ENCODE assay signal across 16 mouse cellular contexts in the genomic region with DNA sequence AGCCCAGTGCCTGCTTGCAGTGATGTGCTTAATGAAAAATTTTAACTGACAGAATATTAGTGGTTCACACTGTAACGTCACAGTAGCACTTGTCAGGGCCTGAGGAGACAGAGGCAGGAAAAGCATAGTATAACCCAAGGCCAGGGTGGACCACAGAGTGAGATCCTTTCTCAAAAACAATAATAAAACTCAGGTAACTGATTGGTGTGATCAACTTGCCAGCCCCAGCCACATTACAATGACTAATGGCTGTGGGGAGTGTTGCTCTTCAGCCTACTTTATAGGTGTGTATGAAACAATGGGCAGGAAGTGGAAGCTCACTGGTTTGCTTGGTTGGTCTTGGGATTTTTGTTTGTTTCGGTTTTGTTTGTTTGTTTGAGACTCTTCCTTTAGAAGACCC. TPM values are rescaled to one million over a fixed set of nuclear protein-coding genes. Genes with fewer than 3 reads are reported as not detected.
DNase-seq lines count a peak whose midpoint lies in the region; ATAC-seq and TF ChIP-seq lines count a peak whose summit lies in the region.
"Had no signal": no experiment of that assay in that cellular context is flagged by ENCODE, and none has a peak within 500 bp of the region (broad histone marks: within the 10 kb centered on the region; RNA-seq: fewer than 3 reads in every experiment).

No protein-coding gene starts in this region.

- intact Hi-C loops in gastrocnemius, adult 2 months (cut with DNase I) = no loop called here
- intact Hi-C loops in gastrocnemius, postnatal 14 days (cut with DNase I; ENCODE audit: low total_unique reads) = no loop called here
- intact Hi-C loops in left cerebral cortex, postnatal 10 days (cut with DNase I) = no loop called here

- no peaks in the 10 kb centered on the region for H3K36me3 ChIP-seq in midbrain, postnatal 0 days (ENCODE audit: insufficient read depth, low read length)
- H3K36me3 ChIP-seq: heart, embryonic 15.5 days; hindbrain, embryonic 15.5 days; lung, embryonic 15.5 days; neural tube, embryonic 13.5 days had no signal

- no peaks in the 10 kb centered on the region for H3K27me3 ChIP-seq in midbrain, postnatal 0 days (ENCODE audit: insufficient read depth, low read length)
- H3K27me3 ChIP-seq: heart, embryonic 15.5 days; hindbrain, embryonic 15.5 days; lung, embryonic 15.5 days; neural tube, embryonic 13.5 days had no signal

- H3K4me1 ChIP-seq in bone marrow macrophage, adult 2 months (ENCODE audit: control insufficient read depth, insufficient read depth, low read length) = peaks cover 43% of the 10 kb centered on the region
- H3K4me1 ChIP-seq in midbrain, postnatal 0 days (ENCODE audit: insufficient read depth, low read length) = no peaks in the 10 kb centered on the region
- H3K4me1 ChIP-seq: hindbrain, embryonic 15.5 days; neural tube, embryonic 13.5 days had no signal

- H3K9ac ChIP-seq in midbrain, postnatal 0 days (replicated peaks; ENCODE audit: low read length, poor library complexity, severe bottlenecking) = no peak overlapping the region
- H3K9ac ChIP-seq: forebrain, postnatal 0 days; heart, embryonic 15.5 days; hindbrain, embryonic 15.5 days; lung, embryonic 15.5 days; neural tube, embryonic 13.5 days had no signal

- peak overlapping the region; percentile 86 for H3K27ac ChIP-seq in gastrocnemius, adult 2 months
- peak overlapping the region; percentile 97 for H3K27ac ChIP-seq in bone marrow macrophage, adult 2 months (ENCODE audit: insufficient read depth, low read depth, low read length)
- H3K27ac ChIP-seq in midbrain, postnatal 0 days (ENCODE audit: low read depth, low read length) = no peak overlapping the region
- H3K27ac ChIP-seq: heart, embryonic 15.5 days; hindbrain, embryonic 15.5 days; lung, embryonic 15.5 days; neural tube, embryonic 13.5 days had no signal

- no peak for TF ChIP-seq POLR2A in bone marrow macrophage, adult 2 months (IDR thresholded peaks at IDR 0.05; ENCODE audit: borderline replicate concordance, low read depth, low read length)

- no peak overlapping the region for H3K4me3 ChIP-seq in gastrocnemius, adult 2 months
- H3K4me3 ChIP-seq in bone marrow macrophage, adult 2 months (ENCODE audit: insufficient read depth, low read length) = no peak overlapping the region
- H3K4me3 ChIP-seq in midbrain, postnatal 0 days (ENCODE audit: low read depth, low read length) = no peak overlapping the region
- H3K4me3 ChIP-seq: erythroblast, embryonic 14.5 days; heart, embryonic 15.5 days; hindbrain, embryonic 15.5 days; lung, embryonic 15.5 days; neural tube, embryonic 13.5 days had no signal

- H3K4me2 ChIP-seq in midbrain, postnatal 0 days (ENCODE audit: low read depth, low read length, poor library complexity, severe bottlenecking) = no peak overlapping the region
- H3K4me2 ChIP-seq: heart, embryonic 15.5 days; hindbrain, embryonic 15.5 days; lung, embryonic 15.5 days; neural tube, embryonic 13.5 days had no signal

- ATAC-seq in monocyte, adult 5-6 weeks (replicated peaks; ENCODE audit: insufficient number of reproducible peaks, low FRiP score, low TSS enrichment, poor library complexity, severe bottlenecking) = 0 out of 2 replicates have a peak, but pooled peaks have one; percentile 40
- no peak for ATAC-seq in midbrain, postnatal 0 days (ENCODE audit: low FRiP score)
- ATAC-seq: forebrain, postnatal 0 days had no signal

- DNase-seq in gastrocnemius, adult 2 months = no peak
- DNase-seq in gastrocnemius, postnatal 14 days = no peak
- peak; percentile 72 for DNase-seq in 416B (ENCODE audit: low read depth)
- DNase-seq in midbrain, postnatal 0 days (ENCODE audit: low spot score) = no peak
- DNase-seq in spleen, postnatal 10 days (ENCODE audit: low spot score in 2 of 2) = no peak
- DNase-seq in left cerebral cortex, postnatal 10 days (ENCODE audit: extremely low spot score in 1 of 2, low spot score in 2 of 2) = no peak
- DNase-seq: cerebellum, adult 9-10 months; retina, postnatal 1 day had no signal

- TF ChIP-seq CTCF in gastrocnemius, adult 2 months (IDR thresholded peaks at IDR 0.05) = no peak
- TF ChIP-seq CTCF in bone marrow macrophage, adult 2 months (IDR thresholded peaks at IDR 0.05; ENCODE audit: low read depth, low read length) = no peak
- TF ChIP-seq CTCF in midbrain, postnatal 0 days (IDR thresholded peaks at IDR 0.05) = no peak

- WGBS in midbrain, postnatal 0 days = 73% methylated on average over 2 of the region's 2 CpGs

- no peaks in the 10 kb centered on the region for H3K9me3 ChIP-seq in midbrain, postnatal 0 days (ENCODE audit: low read length)
- H3K9me3 ChIP-seq: heart, embryonic 15.5 days; hindbrain, embryonic 15.5 days; lung, embryonic 15.5 days; neural tube, embryonic 13.5 days had no signal

RNA-seq across cellular contexts. Expression of a gene that starts 34.8 kb away (rescaled TPM):
- 10 to 100 TPM; 27.5 to 28.8 TPM for total RNA-seq in gastrocnemius, adult 2 months (2021)
- 10 to 100 TPM; 16.5 to 18.4 TPM for total RNA-seq in gastrocnemius, postnatal 14 days (2021)
- polyA plus RNA-seq in bone marrow macrophage, adult 2 months (2012; ENCODE audit: insufficient read depth, insufficient read length, missing spikeins) = 48.6 and 56.5 TPM in 2 replicates
- 26.9 to 42.6 TPM (median 30.7 TPM) in 3 replicates for total RNA-seq in monocyte, adult 5-6 weeks (2017)
- 9.5 and 22.6 TPM in 2 replicates for total RNA-seq in midbrain, postnatal 0 days (2014; rRNA removed)
- polyA plus RNA-seq in midbrain, postnatal 0 days (2015; fragmentation: Nextera tagmentation; extraction: Ambion mirVana) = 1.4 and 2.6 TPM in 2 replicates
- 10 to 100 TPM; 10.4 to 15.5 TPM for total RNA-seq in left cerebral cortex, postnatal 10 days (2021)

RNA-seq across cellular contexts. Expression of a gene that starts 43.7 kb away (rescaled TPM):
- 10 to 100 TPM; 32.4 to 60.2 TPM for total RNA-seq in gastrocnemius, adult 2 months (2021)
- 10 to 100 TPM; 56.6 to 69.7 TPM for total RNA-seq in gastrocnemius, postnatal 14 days (2021)
- 397 and 415 TPM in 2 replicates for polyA plus RNA-seq in bone marrow macrophage, adult 2 months (2012; ENCODE audit: insufficient read depth, insufficient read length, missing spikeins)
- 312 to 507 TPM (median 480 TPM) in 3 replicates for total RNA-seq in monocyte, adult 5-6 weeks (2017)
- 28.8 and 29.7 TPM in 2 replicates for total RNA-seq in midbrain, postnatal 0 days (2014; rRNA removed)
- 26.4 and 28.9 TPM in 2 replicates for polyA plus RNA-seq in midbrain, postnatal 0 days (2015; fragmentation: Nextera tagmentation; extraction: Ambion mirVana)
- 10 to 100 TPM; 14.5 to 17.3 TPM for total RNA-seq in left cerebral cortex, postnatal 10 days (2021)
